16 mouse cellular contexts compared by ENCODE assay signal in genomic region chr5:119560392-119560791, GRCm38 (mm10).
"Had no signal": no experiment of that assay in that cellular context is flagged by ENCODE, and none has a peak within 500 bp of the region (broad histone marks: within the 10 kb centered on the region; RNA-seq: fewer than 3 reads in every experiment).

No protein-coding gene starts in this region.

- H3K36me3 ChIP-seq: limb, embryonic 13.5 days; liver, embryonic 12.5 days; liver, embryonic 15.5 days; lung, embryonic 15.5 days; midbrain, embryonic 12.5 days had no signal

- H3K27me3 ChIP-seq: liver, embryonic 15.5 days had no signal

- H3K27ac ChIP-seq: kidney, postnatal 0 days; limb, embryonic 13.5 days; liver, embryonic 12.5 days; liver, embryonic 15.5 days; lung, embryonic 15.5 days; midbrain, embryonic 12.5 days; stomach, postnatal 0 days had no signal

- DNase-seq: kidney, adult 2 months; kidney, postnatal 25 days; liver; lung, adult 18-20 months; lung, postnatal 10 days; lung, postnatal 36 days; thymus, adult 18-20 months; thymus, postnatal 36 days had no signal

- H3K4me1 ChIP-seq: liver, embryonic 12.5 days; liver, embryonic 15.5 days; megakaryocyte, embryonic 14.5 days had no signal

- H3K4me3 ChIP-seq: limb, embryonic 13.5 days; liver, embryonic 12.5 days; liver, embryonic 15.5 days; lung, embryonic 15.5 days; megakaryocyte, embryonic 14.5 days; midbrain, embryonic 12.5 days had no signal
